Mouse (Mus musculus) heart, embryonic 11.5 days (tissue): ENCODE data around the gene Tarsl2. TPM values are rescaled to one million over a fixed set of nuclear protein-coding genes. Genes with fewer than 3 reads are reported as not detected.

Source experiments
- ATAC-seq: fragments of 200-750 bp; cut with Nextera tagmentation; replicated peaks from 2 replicates; pipeline ENCODE4 v1.8.0; 2017; ENCODE audit warnings: moderate library complexity; ENCODE audit not compliant: insufficient number of reproducible peaks, low FRiP score, low TSS enrichment
- H3K27ac ChIP-seq: fragments of 300-500 bp; sonication (generic); 2 replicates; pipeline ENCODE4 v1.5.1; 2014; ENCODE audit warnings: mild to moderate bottlenecking, low read depth, low read length
- H3K27me3 ChIP-seq: fragments of 300-500 bp; sonication (generic); 2 replicates; pipeline ENCODE4 v1.6.1; 2014; ENCODE audit warnings: mild to moderate bottlenecking, low read length, mixed read lengths; ENCODE audit not compliant: control insufficient read depth, insufficient read depth
- H3K36me3 ChIP-seq: fragments of 300-500 bp; sonication (generic); 2 replicates; pipeline ENCODE4 v1.6.1; 2014; ENCODE audit warnings: mild to moderate bottlenecking, low read length, moderate library complexity, mixed read lengths; ENCODE audit not compliant: control insufficient read depth, insufficient read depth
- H3K4me1 ChIP-seq: fragments of 300-500 bp; sonication (generic); 2 replicates; pipeline ENCODE4 v1.6.1; 2014; ENCODE audit warnings: low read length; ENCODE audit not compliant: control insufficient read depth, insufficient read depth
- H3K4me2 ChIP-seq: fragments of 300-500 bp; sonication (generic); 2 replicates; pipeline ENCODE4 v1.6.1; 2014; ENCODE audit warnings: mild to moderate bottlenecking, moderate library complexity
- H3K4me3 ChIP-seq: fragments of 300-500 bp; sonication (generic); 2 replicates; pipeline ENCODE4 v1.5.1; 2014; ENCODE audit warnings: low read depth, low read length
- H3K9ac ChIP-seq: fragments of 300-500 bp; sonication (generic); 2 replicates; pipeline ENCODE4 v1.6.1; 2014; ENCODE audit warnings: mild to moderate bottlenecking, low read depth, low read length, moderate library complexity
- H3K9me3 ChIP-seq: fragments of 300-500 bp; sonication (generic); replicated peaks from 2 replicates; pipeline ENCODE4 v1.6.1; 2016; ENCODE audit warnings: low read length; ENCODE audit not compliant: control insufficient read depth
- WGBS: fragments of 180-500 bp; shearing (Covaris S2); extraction: QIAGEN DNeasy Blood & Tissue Kit; methylation state at CpG from one replicate; pipeline ENCODE4 v1.1.7; 2014; ENCODE audit not compliant: insufficient replicate concordance; 5-methylcytosine and 5-hydroxymethylcytosine counted together
- polyA plus RNA-seq: library from polyadenylated mRNA; unstranded; fragments of >200 nt; fragmentation: Nextera tagmentation; extraction: Ambion mirVana; gene quantifications from 2 replicates; pipeline ENCODE4 v1.2.1, GENCODE M21; 2014

Gene Tarsl2
- 18.9 and 19.5 TPM in 2 replicates for polyA plus RNA-seq

DNA sequence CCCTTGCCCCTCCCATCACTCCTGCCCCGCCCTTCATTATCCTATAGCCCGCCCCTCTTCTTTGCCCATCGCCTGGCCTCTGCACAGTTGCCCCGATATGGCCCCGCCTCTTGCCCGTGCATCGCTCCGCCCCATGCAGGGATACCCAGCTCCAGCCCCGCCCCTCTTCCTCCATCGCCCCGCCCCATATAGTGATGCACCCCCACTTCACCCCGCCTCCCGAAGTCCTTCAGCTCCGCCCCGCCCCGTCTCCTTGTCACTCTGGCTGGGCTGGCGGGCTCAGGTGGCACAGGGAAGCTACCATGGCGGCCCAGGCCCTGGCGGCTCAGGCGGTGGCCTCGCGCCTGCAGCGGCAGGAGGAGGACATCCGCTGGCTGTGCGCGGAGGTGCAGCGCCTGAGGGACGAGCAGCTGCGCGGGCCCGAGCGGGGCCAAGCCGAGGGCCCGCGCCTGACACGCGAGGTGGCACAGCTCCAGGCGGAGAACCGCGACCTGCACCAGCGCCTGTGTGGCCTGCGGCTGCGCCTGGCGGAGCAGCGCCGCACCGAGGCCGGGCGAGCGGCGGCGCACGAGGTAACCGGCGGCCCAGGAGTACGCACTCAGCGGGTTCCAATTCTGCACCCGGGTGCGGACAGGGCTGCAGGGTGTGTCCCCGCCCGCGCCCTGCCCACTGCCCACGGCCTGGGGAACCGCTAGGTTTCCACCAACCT lies at the start of gene Tarsl2:
TSS of gene Tarsl2 (plus strand) at position 256 of the 709 bp plus-strand sequence.
- Histone ChIP-seq H3K4me2 (peak within 1 kb of the TSS; percentile 75), H3K36me3 (peaks cover 3% of the 10 kb centered on the region; the same call in 1 of the 2 replicates), H3K9ac (peak within 1 kb of the TSS; percentile 73), H3K27ac (peak within 1 kb of the TSS; percentile 84), H3K9me3 (no peaks in the 10 kb centered on the region), H3K27me3 (peaks cover 8% of the 10 kb centered on the region; the same call in 1 of the 2 replicates), H3K4me1 (0 out of 2 replicates have a peak, but pooled peaks cover 7% of the 10 kb centered on the region), H3K4me3 (peak within 1 kb of the TSS; percentile 65)
- under 1% methylated on average over 64 of the region's 64 CpGs for WGBS
- ATAC-seq: peak; percentile 95

- Histone ChIP-seq H3K27ac (no peak overlapping the region), H3K9me3 (no peaks in the 10 kb centered on the region), H3K36me3 (no peaks in the 10 kb centered on the region), H3K4me1 (no peaks in the 10 kb centered on the region), H3K9ac (no peak overlapping the region), H3K4me3 (no peak overlapping the region), H3K27me3 (no peaks in the 10 kb centered on the region), H3K4me2 (no peak overlapping the region)
- WGBS: 81% methylated on average over 3 of the region's 3 CpGs
- ATAC-seq: no peak
Measured at GRCm38 (mm10) chr7:65606124-65606523, 38.6 kb upstream of the Tarsl2 start.

- no peaks in the 10 kb centered on the region for H3K36me3 ChIP-seq
- no peaks in the 10 kb centered on the region for H3K27me3 ChIP-seq
- ATAC-seq: no peak
- no peak overlapping the region for H3K4me2 ChIP-seq
- H3K27ac ChIP-seq: no peak overlapping the region
- H3K9me3 ChIP-seq: no peaks in the 10 kb centered on the region
- no peak overlapping the region for H3K4me3 ChIP-seq
- 80% methylated on average over 5 of the region's 5 CpGs for WGBS
- H3K4me1 ChIP-seq: no peaks in the 10 kb centered on the region
- no peak overlapping the region for H3K9ac ChIP-seq
Measured at GRCm38 (mm10) chr7:65607003-65607402, 37.7 kb upstream of the Tarsl2 start.

DNA sequence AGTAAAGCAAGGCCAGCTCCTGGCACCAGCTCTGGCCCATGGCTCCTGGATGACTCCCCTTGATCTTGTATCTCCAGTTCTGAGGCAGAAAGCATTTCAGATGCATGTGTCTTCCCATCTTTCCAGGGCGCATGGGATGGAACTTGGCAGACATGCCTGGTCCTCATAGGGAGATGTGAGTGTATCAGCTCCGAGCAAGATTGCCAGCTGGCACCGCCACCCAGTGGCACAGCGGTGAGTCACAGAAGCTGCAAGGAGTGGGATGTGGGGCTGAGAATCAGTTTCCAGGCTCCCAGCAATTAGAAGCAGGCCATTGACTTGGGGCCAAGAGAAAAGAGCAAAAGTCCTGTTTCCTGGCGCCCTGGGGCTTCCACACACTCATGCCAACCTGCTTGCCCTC lies 34.5 kb upstream of the Tarsl2 start:
- WGBS: 72% methylated on average over 5 of the region's 5 CpGs
- Histone ChIP-seq H3K9me3 (no peaks in the 10 kb centered on the region), H3K9ac (no peak overlapping the region), H3K27ac (no peak overlapping the region), H3K4me1 (no peaks in the 10 kb centered on the region), H3K4me3 (no peak overlapping the region), H3K27me3 (no peaks in the 10 kb centered on the region), H3K36me3 (no peaks in the 10 kb centered on the region), H3K4me2 (no peak overlapping the region)
- no peak for ATAC-seq

GRCm38 (mm10) chr7:65610673-65611072 lies 34.0 kb upstream of the Tarsl2 start:
- H3K4me2 ChIP-seq: no peak overlapping the region
- no peak overlapping the region for H3K27ac ChIP-seq
- no peak overlapping the region for H3K9ac ChIP-seq
- no peak overlapping the region for H3K4me3 ChIP-seq
- H3K4me1 ChIP-seq: no peaks in the 10 kb centered on the region
- 72% methylated on average over 8 of the region's 8 CpGs for WGBS
- H3K9me3 ChIP-seq: no peaks in the 10 kb centered on the region
- no peaks in the 10 kb centered on the region for H3K36me3 ChIP-seq
- no peaks in the 10 kb centered on the region for H3K27me3 ChIP-seq
- no peak for ATAC-seq

DNA sequence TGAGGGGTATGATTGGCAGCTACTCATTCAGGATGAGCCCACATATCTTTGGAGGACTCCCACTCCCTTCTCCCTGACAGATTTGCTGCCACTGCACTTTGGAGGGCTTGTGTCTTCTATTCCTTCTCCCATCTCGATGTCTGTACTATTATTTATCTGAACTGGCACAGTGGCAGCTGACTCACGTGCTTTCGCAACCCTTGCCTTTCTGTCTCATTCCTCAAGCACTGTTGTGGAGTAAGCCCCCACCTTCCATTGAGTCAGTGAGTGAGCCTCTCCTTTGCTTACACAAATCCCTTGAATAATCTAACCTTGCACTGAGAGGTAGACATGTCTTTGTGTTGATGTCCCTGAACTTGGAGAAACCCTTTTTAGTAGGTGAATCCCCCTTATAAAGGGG lies 33.4 kb upstream of the Tarsl2 start:
- H3K9me3 ChIP-seq: no peaks in the 10 kb centered on the region
- ATAC-seq: no peak
- H3K9ac ChIP-seq: no peak overlapping the region
- H3K4me3 ChIP-seq: no peak overlapping the region
- no peaks in the 10 kb centered on the region for H3K36me3 ChIP-seq
- H3K27me3 ChIP-seq: no peaks in the 10 kb centered on the region
- H3K4me2 ChIP-seq: no peak overlapping the region
- WGBS: 66% methylated on average over 3 of the region's 3 CpGs
- H3K4me1 ChIP-seq: no peaks in the 10 kb centered on the region
- no peak overlapping the region for H3K27ac ChIP-seq

DNA sequence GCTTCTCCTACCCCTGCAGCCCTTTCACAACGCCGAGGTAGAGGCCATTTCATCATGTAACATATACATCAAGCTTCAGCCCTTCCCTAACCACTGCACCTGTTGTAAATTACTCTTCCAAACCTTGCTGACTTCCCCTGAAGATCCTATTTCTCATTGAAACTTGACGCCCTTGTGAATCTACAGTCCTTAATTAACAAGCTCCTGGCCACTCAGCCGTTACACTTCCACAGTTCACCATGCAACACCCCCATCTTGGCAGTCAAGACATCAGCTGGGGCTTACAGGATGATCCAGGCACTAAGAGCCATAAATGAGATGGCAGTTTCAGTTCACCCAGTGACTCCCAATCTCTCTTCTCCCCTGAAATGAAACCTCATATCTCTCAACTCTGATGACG lies 31.0 kb upstream of the Tarsl2 start:
- WGBS: 72% methylated on average over 5 of the region's 5 CpGs
- no peaks in the 10 kb centered on the region for H3K9me3 ChIP-seq
- no peak overlapping the region for H3K4me3 ChIP-seq
- H3K4me1 ChIP-seq: no peaks in the 10 kb centered on the region
- no peak overlapping the region for H3K27ac ChIP-seq
- no peaks in the 10 kb centered on the region for H3K27me3 ChIP-seq
- ATAC-seq: no peak
- H3K4me2 ChIP-seq: no peak overlapping the region
- no peaks in the 10 kb centered on the region for H3K36me3 ChIP-seq
- no peak overlapping the region for H3K9ac ChIP-seq

GRCm38 (mm10) chr7:65618751-65619150 lies 25.9 kb upstream of the Tarsl2 start:
- Histone ChIP-seq H3K27me3 (no peaks in the 10 kb centered on the region), H3K9ac (no peak overlapping the region), H3K4me3 (no peak overlapping the region), H3K36me3 (no peaks in the 10 kb centered on the region), H3K4me2 (no peak overlapping the region), H3K4me1 (no peaks in the 10 kb centered on the region), H3K27ac (no peak overlapping the region), H3K9me3 (no peaks in the 10 kb centered on the region)
- 67% methylated on average over 1 of the region's 1 CpGs for WGBS
- no peak for ATAC-seq

DNA sequence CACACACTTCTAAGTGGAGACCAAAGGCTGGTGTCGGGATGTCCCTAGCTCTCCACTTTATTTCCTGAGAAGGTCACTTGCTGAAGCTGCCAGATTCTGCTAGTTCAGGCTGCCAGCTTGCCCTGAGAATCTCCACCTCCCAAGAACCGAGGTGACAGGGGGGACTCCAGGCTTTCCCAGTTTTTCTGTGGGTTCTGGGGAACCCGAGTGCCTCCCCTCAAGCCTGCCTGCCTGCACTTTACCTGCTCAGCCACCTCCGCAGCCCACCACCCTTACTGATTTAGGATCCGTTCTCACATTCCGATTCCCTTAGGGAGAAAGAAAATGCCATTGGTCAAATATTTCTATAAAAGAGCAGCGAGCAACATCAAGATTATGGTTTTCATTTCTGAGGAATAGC lies 24.0 kb upstream of the Tarsl2 start:
- no peak overlapping the region for H3K4me2 ChIP-seq
- H3K36me3 ChIP-seq: no peaks in the 10 kb centered on the region
- H3K4me1 ChIP-seq: no peaks in the 10 kb centered on the region
- no peak overlapping the region for H3K9ac ChIP-seq
- ATAC-seq: no peak
- H3K27me3 ChIP-seq: no peaks in the 10 kb centered on the region
- H3K4me3 ChIP-seq: no peak overlapping the region
- no peaks in the 10 kb centered on the region for H3K9me3 ChIP-seq
- H3K27ac ChIP-seq: no peak overlapping the region
- 73% methylated on average over 7 of the region's 7 CpGs for WGBS
